Mouse (Mus musculus) limb, embryonic 13.5 days (tissue): ENCODE data around the gene Ppp1r15a. TPM values are rescaled to one million over a fixed set of nuclear protein-coding genes. Genes with fewer than 3 reads are reported as not detected.
"Not testable (repeated sequence)": the region's sequence is repeated elsewhere in the genome, so short reads cannot be mapped to it uniquely, and the experiment has no call there.

Experiments
- ATAC-seq: fragments of 200-750 bp; cut with Nextera tagmentation; 2 replicates; pipeline ENCODE4 v1.8.0; 2017; ENCODE audit warnings: low read depth, moderate number of reproducible peaks, moderate TSS enrichment; ENCODE audit not compliant: low FRiP score
- H3K27ac ChIP-seq: fragments of 300-500 bp; sonication (generic); 2 replicates; pipeline ENCODE4 v1.5.1; 2015; ENCODE audit warnings: inconsistent platforms, mild to moderate bottlenecking, moderate library complexity
- H3K27me3 ChIP-seq: fragments of 300-500 bp; sonication (generic); 2 replicates; pipeline ENCODE4 v1.6.1; 2015; ENCODE audit warnings: mild to moderate bottlenecking, inconsistent platforms
- H3K36me3 ChIP-seq: fragments of 300-500 bp; sonication (generic); 2 replicates; pipeline ENCODE4 v1.6.1; 2015; ENCODE audit warnings: inconsistent platforms, mild to moderate bottlenecking, moderate library complexity
- H3K4me1 ChIP-seq: fragments of 300-500 bp; sonication (generic); 2 replicates; pipeline ENCODE4 v1.6.1; 2015; ENCODE audit warnings: inconsistent platforms
- H3K4me2 ChIP-seq: fragments of 300-500 bp; sonication (generic); replicated peaks from 2 replicates; pipeline ENCODE4 v1.6.1; 2015; ENCODE audit warnings: inconsistent platforms, mild to moderate bottlenecking, moderate library complexity
- H3K4me3 ChIP-seq: fragments of 300-500 bp; sonication (generic); 2 replicates; pipeline ENCODE4 v1.5.1; 2015; ENCODE audit warnings: moderate library complexity, mild to moderate bottlenecking, inconsistent platforms
- H3K9ac ChIP-seq: fragments of 300-500 bp; sonication (generic); 2 replicates; pipeline ENCODE4 v1.6.1; 2015; ENCODE audit warnings: mild to moderate bottlenecking, inconsistent platforms
- H3K9me3 ChIP-seq: fragments of 300-500 bp; sonication (generic); 2 replicates; pipeline ENCODE4 v1.6.1; 2016; ENCODE audit warnings: inconsistent platforms
- WGBS: fragments of 180-500 bp; shearing (Covaris S2); methylation state at CpG from one replicate; pipeline ENCODE4 v1.1.7; 2015; 5-methylcytosine and 5-hydroxymethylcytosine counted together
- polyA plus RNA-seq: library from polyadenylated mRNA; unstranded; fragments of >200 nt; fragmentation: Nextera tagmentation; extraction: Ambion mirVana; gene quantifications from 2 replicates; pipeline ENCODE4 v1.2.1, GENCODE M21; 2015

Ppp1r15a gene
- polyA plus RNA-seq, 1 experiment from 2014 or later: 28.8 TPM

GRCm38 (mm10) chr7:45523678-45524170, 2.3 kb downstream of the Ppp1r15a start:
- Histone ChIP-seq H3K4me2 (peak overlapping the region; percentile 45), H3K36me3 (peaks cover 16% of the 10 kb centered on the region), H3K27me3 (no peaks in the 10 kb centered on the region), H3K9ac (peak overlapping the region; percentile 50; the same call in 1 of the 2 replicates), H3K27ac (no peak overlapping the region; the same call in 1 of the 2 replicates), H3K4me1 (peaks cover 48% of the 10 kb centered on the region), H3K9me3 (no peaks in the 10 kb centered on the region), H3K4me3 (peak overlapping the region; percentile 17)
- no peak for ATAC-seq
- 81% methylated on average over 13 of the region's 13 CpGs for WGBS

GRCm38 (mm10) chr7:45522957-45523676, 3.0 kb downstream of the Ppp1r15a start:
- no peaks in the 10 kb centered on the region for H3K27me3 ChIP-seq
- no peak overlapping the region; the same call in 1 of the 2 replicates for H3K27ac ChIP-seq
- ATAC-seq: no peak
- WGBS: 65% methylated on average over 18 of the region's 18 CpGs
- peaks cover 48% of the 10 kb centered on the region for H3K4me1 ChIP-seq
- peak overlapping the region; percentile 50 for H3K9ac ChIP-seq
- H3K4me3 ChIP-seq: peak overlapping the region; percentile 17
- H3K4me2 ChIP-seq: peak overlapping the region; percentile 45
- H3K36me3 ChIP-seq: peaks cover 16% of the 10 kb centered on the region
- H3K9me3 ChIP-seq: no peaks in the 10 kb centered on the region

- Histone ChIP-seq H3K27ac (peak overlapping the region; percentile 83; the same call in 1 of the 2 replicates), H3K27me3 (no peaks in the 10 kb centered on the region), H3K9me3 (no peaks in the 10 kb centered on the region), H3K4me3 (peak overlapping the region; percentile 51), H3K4me1 (peaks cover 48% of the 10 kb centered on the region), H3K36me3 (peaks cover 16% of the 10 kb centered on the region), H3K9ac (peak overlapping the region; percentile 63; the same call in 1 of the 2 replicates), H3K4me2 (peak overlapping the region; percentile 59)
- ATAC-seq: no peak
- 55% methylated on average over 16 of the region's 16 CpGs for WGBS
Observed at GRCm38 (mm10) chr7:45522194-45522752, 3.8 kb downstream of the Ppp1r15a start.

GRCm38 (mm10) chr7:45521728-45522184, 4.3 kb downstream of the Ppp1r15a start:
- Histone ChIP-seq H3K9me3 (no peaks in the 10 kb centered on the region), H3K4me3 (peak overlapping the region; percentile 51), H3K27ac (peak overlapping the region; percentile 83), H3K36me3 (peaks cover 16% of the 10 kb centered on the region), H3K4me2 (peak overlapping the region; percentile 59), H3K9ac (peak overlapping the region; percentile 63), H3K27me3 (no peaks in the 10 kb centered on the region), H3K4me1 (peaks cover 46% of the 10 kb centered on the region)
- peak; percentile 57 for ATAC-seq
- WGBS: under 1% methylated on average over 28 of the region's 28 CpGs

GRCm38 (mm10) chr7:45520605-45521004, 5.5 kb downstream of the Ppp1r15a start:
- H3K27ac ChIP-seq: no peak overlapping the region
- H3K4me3 ChIP-seq: no peak overlapping the region
- no peak overlapping the region for H3K4me2 ChIP-seq
- peaks cover 45% of the 10 kb centered on the region for H3K4me1 ChIP-seq
- no peak overlapping the region for H3K9ac ChIP-seq
- no peak for ATAC-seq
- 94% methylated on average over 7 of the region's 7 CpGs for WGBS
- no peaks in the 10 kb centered on the region for H3K27me3 ChIP-seq
- peaks cover 16% of the 10 kb centered on the region for H3K36me3 ChIP-seq
- H3K9me3 ChIP-seq: no peaks in the 10 kb centered on the region

- H3K27ac ChIP-seq: no peak overlapping the region
- ATAC-seq: no peak
- no peaks in the 10 kb centered on the region for H3K27me3 ChIP-seq
- no peak overlapping the region for H3K4me3 ChIP-seq
- H3K4me2 ChIP-seq: no peak overlapping the region
- no peaks in the 10 kb centered on the region for H3K9me3 ChIP-seq
- H3K36me3 ChIP-seq: peaks cover 15% of the 10 kb centered on the region
- WGBS: 71% methylated on average over 8 of the region's 8 CpGs
- H3K9ac ChIP-seq: no peak overlapping the region
- peaks cover 40% of the 10 kb centered on the region for H3K4me1 ChIP-seq
Observed at GRCm38 (mm10) chr7:45519345-45520120, 6.5 kb downstream of the Ppp1r15a start.

- Histone ChIP-seq H3K27ac (no peak overlapping the region), H3K9me3 (no peaks in the 10 kb centered on the region), H3K4me1 (peaks cover 33% of the 10 kb centered on the region), H3K36me3 (peaks cover 8% of the 10 kb centered on the region), H3K9ac (no peak overlapping the region), H3K27me3 (no peaks in the 10 kb centered on the region), H3K4me3 (no peak overlapping the region), H3K4me2 (no peak overlapping the region)
- WGBS: 90% methylated on average over 16 of the region's 16 CpGs
- no peak for ATAC-seq
Observed at GRCm38 (mm10) chr7:45518618-45519017, 7.5 kb downstream of the Ppp1r15a start.

- H3K4me2 ChIP-seq, ATAC-seq, H3K27ac ChIP-seq, H3K9me3 ChIP-seq, H3K4me3 ChIP-seq, H3K36me3 ChIP-seq, H3K9ac ChIP-seq, H3K27me3 ChIP-seq: not testable (repeated sequence)
- WGBS: 72% methylated on average over 5 of the region's 5 CpGs
- H3K4me1 ChIP-seq: peaks cover 18% of the 10 kb centered on the region
Observed at GRCm38 (mm10) chr7:45516846-45517245, 9.2 kb downstream of the Ppp1r15a start.

- Histone ChIP-seq H3K4me2 (peak overlapping the region; percentile 35), H3K9me3 (no peaks in the 10 kb centered on the region), H3K27me3 (no peaks in the 10 kb centered on the region), H3K4me3 (no peak overlapping the region), H3K9ac (0 out of 2 replicates have a peak overlapping the region, but pooled peaks have one; percentile 39), H3K4me1 (peaks cover 14% of the 10 kb centered on the region), H3K36me3 (no peaks in the 10 kb centered on the region), H3K27ac (no peak overlapping the region)
- 21% methylated on average over 16 of the region's 16 CpGs for WGBS
- ATAC-seq: peak; percentile 22; the same call in 1 of the 2 replicates
Observed at GRCm38 (mm10) chr7:45515436-45515835, 10.6 kb downstream of the Ppp1r15a start.

- Histone ChIP-seq H3K36me3 (no peaks in the 10 kb centered on the region), H3K9ac (no peak overlapping the region), H3K4me1 (peaks cover 13% of the 10 kb centered on the region), H3K27me3 (no peaks in the 10 kb centered on the region), H3K9me3 (no peaks in the 10 kb centered on the region), H3K4me2 (no peak overlapping the region), H3K27ac (no peak overlapping the region), H3K4me3 (no peak overlapping the region)
- WGBS: 76% methylated on average over 7 of the region's 7 CpGs
- ATAC-seq: no peak
Observed at GRCm38 (mm10) chr7:45514411-45514810, 11.7 kb downstream of the Ppp1r15a start.

GRCm38 (mm10) chr7:45509912-45510787, 15.9 kb downstream of the Ppp1r15a start, which contains the start of gene Nucb1:
Nucb1 (minus strand) TSS chr7:45510406.
- peak within 1 kb of the TSS; percentile 65 for H3K4me3 ChIP-seq
- H3K9ac ChIP-seq: peak within 1 kb of the TSS; percentile 87
- no peaks in the 10 kb centered on the region for H3K27me3 ChIP-seq
- H3K4me1 ChIP-seq: peaks cover 23% of the 10 kb centered on the region
- ATAC-seq: peak; percentile 91
- H3K27ac ChIP-seq: peak within 1 kb of the TSS; percentile 86
- no peaks in the 10 kb centered on the region for H3K9me3 ChIP-seq
- peak within 1 kb of the TSS; percentile 96 for H3K4me2 ChIP-seq
- WGBS: 1% methylated on average over 44 of the region's 44 CpGs
- peaks cover 28% of the 10 kb centered on the region for H3K36me3 ChIP-seq
